Mouse (Mus musculus): Measurements from ENCODE around the gene Gm20708.

DNA sequence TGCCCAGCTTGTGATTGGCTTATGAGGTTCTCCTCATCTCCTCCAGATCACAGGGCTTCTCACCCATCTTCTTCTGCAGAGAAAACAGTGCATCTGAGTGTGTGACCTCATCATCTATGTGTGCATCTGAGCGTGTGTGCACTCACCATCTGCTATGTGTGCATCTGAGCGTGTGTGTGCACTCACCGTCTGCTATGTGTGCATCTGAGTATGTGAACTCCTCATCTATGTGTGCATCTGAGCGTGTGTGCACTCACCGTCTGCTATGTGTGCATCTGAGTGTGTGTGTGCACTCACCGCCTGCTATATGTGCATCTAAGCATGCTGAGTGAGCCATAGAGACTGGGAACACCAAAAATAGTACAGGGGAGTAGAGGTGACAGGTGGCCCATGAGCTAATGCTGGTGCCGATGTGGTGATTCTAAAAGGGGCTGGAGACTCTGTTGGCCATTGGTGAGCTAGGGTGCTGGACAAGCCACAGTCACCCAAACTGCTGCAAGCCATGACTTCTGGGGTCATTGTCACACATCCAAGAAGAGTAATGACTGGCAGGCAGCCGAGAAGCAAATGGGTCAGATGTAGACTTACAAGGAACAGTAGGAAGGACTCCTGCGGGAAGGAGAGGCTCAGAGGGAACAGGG, 71.0 kb downstream of the Gm20708 start:
- TF ChIP-seq CTCF (IDR thresholded peaks at IDR 0.05; ENCODE audit: control insufficient read depth, insufficient read depth, low read length) (no peak), POLR2A (IDR thresholded peaks at IDR 0.05; ENCODE audit: borderline replicate concordance, control insufficient read depth, low read depth, low read length) (no peak)

Data from bone marrow, adult 2 months (tissue).